Mouse (Mus musculus) adrenal gland, postnatal 14 days (tissue): ENCODE measurements around the gene Tmem231. TPM values are rescaled to one million over a fixed set of nuclear protein-coding genes. Genes with fewer than 3 reads are reported as not detected.
"Not testable (repeated sequence)": the region's sequence is repeated elsewhere in the genome, so short reads cannot be mapped to it uniquely, and the experiment has no call there.

ENCODE experiments used
- DNase-seq: peaks from one replicate; pipeline ENCODE4 v3.0.0; 2021; ENCODE audit warnings: mixed read lengths
- total RNA-seq: library from RNA; stranded (reverse); gene quantifications from 2 replicates; pipeline ENCODE4 v1.2.3, GENCODE M21; 2021

Tmem231 gene
- total RNA-seq, 1 experiment from 2014 or later = 5.5 TPM

DNA sequence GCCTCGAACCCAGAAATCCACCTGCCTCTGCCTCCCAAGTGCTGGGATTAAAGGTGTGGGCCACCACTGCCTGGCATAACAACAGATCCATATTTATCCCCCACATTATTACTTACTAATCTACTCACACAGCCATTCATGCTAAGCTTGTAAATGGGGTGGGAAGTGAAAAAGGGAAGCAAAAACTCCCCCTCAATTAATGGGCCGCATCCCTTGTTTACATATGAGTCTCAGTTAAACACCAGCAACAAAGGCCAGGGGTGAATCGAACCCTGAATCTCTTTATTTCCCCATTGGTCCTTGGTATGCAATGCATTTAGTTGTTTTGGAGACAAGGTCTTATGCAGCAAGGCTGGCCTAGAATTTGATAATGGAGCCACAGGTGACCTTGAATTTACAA, 17.2 kb upstream of the Tmem231 start:
- DNase-seq = no peak

DNA sequence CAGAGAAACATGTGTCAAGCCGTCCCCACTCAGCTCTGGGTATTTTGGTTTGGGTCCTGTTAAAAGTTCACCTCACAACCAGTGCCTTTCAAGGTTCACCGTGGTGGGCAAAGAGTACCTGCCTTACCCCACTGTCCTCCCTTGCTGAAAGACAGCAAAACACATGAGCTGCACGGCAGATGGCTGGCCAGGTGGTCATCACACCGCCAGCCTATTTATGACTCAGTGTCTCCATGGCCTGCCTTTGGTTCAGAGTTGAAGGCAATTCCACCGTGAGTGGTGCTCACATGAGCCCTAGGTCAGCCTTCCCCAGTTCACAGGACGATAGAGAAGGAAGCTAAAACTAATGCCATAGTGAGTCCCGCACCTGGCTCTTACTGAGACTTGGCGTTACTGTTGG, 14.3 kb upstream of the Tmem231 start:
- no peak for DNase-seq

DNA sequence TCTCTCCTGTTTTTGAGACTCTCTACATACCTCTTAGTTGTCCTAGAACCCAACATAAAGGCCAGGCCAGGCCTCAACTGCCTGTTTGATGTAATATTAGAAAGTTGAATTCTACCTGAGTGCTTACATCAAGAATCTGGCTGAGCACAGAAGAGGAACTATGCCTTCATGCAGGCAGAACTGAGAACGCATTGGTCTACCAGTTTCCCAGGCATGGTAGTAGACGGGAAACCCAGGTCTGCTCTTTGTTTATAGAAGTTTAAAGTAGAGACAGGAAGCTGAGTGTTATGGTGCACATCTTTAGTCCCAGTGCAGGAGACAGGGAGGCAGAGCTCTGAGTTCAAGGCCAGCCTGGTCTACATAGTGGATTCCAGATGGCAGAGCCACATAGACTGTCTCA, 13.5 kb upstream of the Tmem231 start:
- no peak for DNase-seq

DNA sequence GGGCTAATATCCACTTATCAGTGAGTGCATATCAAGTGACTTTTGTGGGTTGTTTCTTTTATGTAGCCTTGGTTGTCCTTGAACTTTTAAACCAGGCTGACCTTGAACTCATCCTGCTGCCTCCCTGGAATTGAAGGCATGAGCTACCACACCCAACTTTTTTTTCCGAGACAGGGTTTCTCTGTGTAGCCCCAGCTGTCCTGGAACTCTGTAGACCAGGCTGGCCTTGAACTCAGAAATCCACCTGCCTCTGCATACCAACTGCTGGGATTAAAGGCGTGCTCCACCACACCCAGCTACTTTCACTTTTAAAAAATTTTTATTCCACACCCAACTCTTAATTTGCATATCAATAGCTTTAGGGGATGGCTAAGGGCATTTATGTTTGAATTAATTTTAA, 9.9 kb upstream of the Tmem231 start:
- no peak for DNase-seq

DNA sequence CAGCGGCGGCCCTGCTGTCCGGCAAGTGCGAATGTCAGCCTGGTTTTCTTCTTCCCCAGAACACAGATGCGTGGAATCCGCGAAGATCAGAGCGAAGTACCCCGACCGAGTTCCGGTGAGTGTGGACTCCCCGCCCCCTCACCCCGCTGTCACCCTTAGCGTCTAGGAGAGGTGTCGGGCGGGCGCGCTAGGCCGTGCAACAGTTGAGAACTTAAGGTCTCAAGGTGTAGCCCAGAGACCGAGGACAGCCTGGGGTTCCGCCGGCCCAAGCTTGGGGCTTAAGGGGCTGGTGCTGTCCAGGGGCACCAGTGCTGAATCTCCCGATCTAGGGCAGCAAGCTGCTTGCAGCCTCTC, 7.4 kb upstream of the Tmem231 start:
- DNase-seq = peak; percentile 74

DNA sequence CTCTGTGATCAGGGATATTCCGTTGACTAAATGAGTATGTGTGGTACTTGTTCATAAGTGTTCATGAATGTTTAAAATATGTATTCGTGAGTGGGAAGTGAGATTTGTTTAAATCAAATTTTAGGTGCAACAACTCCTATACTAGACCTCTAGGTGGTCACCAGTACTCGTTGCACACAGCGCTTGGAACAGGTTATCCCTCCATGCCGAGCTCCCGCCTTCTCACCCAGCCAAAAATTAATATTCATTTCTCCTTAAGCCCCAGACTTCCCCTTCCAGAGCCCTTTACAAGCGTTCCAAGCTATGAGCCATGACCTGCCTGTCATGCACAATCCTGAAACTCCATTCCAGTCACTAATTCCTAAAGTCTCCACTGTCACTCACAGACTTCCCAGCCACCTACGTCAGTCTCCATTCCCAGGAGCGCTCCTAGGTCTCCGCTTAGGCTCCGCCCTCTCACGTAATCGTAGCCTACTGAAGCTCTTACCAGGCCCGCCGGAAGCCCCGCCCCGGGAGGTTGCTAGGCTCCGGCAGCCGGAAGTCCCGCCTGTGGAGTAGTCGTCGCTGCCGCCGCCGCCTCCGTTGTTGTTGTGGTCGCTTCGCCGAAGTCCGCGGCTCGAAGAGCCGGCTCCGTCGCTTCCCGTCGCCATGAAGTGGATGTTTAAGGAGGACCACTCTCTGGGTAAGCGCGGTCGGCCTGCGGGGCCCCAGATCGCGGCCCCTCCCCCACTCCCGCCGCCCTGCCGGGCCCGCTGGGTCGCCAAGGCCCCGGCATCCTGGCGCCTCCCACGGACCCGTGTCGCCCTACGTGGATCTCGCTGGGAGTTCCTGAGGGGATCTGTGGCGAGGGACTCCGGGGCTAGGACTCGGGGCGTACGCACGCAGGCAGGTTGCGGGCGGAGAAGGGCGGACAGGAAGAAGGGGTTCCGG, 6.8 kb upstream of the Tmem231 start, which contains the start of gene Gabarapl2:
Gene Gabarapl2, plus strand, starts transcription at position 533 of the 930 bp plus-strand sequence.
- peak; percentile 98 for DNase-seq

DNA sequence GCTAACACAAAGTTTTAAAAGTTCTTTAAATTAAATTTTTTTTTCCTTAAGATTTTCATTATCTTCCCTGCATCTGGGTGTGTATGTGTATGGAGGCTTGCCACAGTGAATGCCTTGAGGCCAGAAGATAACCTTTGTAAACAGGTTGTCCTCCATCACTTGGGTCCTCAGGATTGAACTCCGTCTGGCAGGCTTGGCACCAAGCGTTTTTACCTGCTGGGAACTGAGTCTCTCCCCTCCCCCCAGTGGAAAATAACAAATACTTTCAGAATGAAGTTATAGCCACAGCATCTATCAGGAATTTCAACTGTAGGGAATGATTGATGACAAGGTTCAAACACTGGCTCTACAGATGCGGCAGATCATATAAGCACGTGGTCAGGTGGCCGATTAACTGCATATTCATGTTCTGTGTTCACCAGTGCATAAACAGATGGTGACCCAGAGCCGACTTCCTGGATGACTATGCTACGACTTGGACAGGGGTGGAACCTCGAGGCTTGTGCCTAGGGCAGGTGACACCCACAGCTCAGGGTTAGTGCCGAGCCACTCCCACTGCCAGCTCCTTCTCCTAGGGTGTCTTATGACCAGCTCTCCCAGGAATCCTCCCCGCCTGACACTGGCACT, 5.9 kb upstream of the Tmem231 start:
- peak; percentile 71 for DNase-seq

DNA sequence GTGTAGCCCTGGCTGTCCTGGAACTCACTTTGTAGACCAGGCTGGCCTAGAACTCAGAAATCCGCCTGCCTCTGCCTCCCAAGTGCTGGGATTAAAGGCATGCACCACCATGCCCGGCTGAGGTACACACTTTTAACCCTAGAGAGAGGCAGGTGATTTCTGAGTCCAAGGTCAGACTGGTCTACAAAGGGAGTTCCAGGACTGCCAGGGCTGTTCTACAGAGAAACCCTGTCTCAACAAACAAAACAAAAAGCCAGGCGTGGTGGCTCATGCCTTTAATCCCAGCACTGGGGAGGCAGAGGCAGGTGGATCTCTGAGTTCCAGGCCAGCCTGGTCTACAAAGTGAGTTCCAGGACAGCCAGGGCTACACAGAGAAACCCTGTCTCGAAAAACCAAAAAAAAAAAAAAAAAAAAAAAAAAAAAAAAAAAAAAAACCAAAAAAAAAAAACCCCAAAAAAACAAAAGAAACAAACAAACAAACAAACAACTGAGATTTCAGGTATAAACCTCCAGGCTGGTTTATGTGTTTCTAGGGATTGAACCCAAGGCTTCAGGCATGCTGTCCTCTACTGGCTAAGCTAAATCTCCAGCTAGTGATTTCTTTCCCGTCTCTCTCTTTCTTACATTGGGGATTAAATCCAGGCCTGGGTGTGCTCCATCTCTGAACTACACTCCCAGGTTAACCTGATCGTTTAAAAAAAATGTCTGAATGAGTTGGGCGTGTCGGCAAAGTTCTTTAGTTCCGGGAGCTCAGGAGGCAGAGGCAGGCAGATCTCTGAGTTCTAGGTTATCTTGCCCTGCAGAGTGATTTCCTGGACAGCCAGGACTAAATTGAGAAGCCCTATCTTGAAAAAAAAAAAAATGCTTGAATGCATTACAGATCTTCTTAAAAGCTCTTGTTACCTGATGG, 4.7 kb upstream of the Tmem231 start:
- not testable (repeated sequence) for DNase-seq

DNA sequence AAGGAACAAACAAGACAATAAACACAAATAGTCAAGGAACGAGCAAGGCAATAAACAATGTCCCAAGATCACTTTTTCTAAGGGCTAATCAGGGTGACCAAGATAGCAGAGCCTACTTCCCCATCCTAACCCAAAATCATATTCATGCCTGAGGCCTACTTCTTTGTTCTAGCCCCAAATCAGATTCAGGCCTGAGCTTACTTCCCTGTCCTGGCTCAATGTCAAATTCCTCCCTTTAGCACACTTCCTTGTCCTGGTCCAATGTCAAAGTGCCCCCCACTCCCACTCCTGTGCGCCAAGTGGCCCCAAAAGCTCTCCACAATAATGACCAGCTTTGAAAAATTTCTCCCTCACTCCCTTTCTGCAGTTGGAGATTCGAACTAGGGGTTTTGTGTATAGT, 3.5 kb upstream of the Tmem231 start:
- no peak for DNase-seq

DNA sequence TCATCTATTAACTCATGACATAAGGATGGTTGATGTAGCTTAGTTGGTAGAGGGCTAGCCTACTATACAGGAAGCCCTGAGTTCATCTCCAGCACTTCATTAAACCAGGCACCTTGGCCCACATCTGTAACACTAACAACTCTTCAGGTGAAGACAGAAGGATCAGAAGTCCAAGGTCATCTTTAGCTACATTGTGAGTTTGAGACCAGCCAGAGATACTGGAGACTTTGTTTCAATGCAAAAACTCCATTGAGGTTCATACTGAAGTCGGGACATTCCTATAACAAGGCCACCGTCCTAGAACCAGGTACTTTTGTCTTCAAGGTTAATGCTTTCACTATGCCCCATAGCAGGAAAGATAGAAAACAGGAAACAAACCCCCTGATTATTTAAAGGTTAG, 520 bp upstream of the Tmem231 start:
- no peak for DNase-seq

DNA sequence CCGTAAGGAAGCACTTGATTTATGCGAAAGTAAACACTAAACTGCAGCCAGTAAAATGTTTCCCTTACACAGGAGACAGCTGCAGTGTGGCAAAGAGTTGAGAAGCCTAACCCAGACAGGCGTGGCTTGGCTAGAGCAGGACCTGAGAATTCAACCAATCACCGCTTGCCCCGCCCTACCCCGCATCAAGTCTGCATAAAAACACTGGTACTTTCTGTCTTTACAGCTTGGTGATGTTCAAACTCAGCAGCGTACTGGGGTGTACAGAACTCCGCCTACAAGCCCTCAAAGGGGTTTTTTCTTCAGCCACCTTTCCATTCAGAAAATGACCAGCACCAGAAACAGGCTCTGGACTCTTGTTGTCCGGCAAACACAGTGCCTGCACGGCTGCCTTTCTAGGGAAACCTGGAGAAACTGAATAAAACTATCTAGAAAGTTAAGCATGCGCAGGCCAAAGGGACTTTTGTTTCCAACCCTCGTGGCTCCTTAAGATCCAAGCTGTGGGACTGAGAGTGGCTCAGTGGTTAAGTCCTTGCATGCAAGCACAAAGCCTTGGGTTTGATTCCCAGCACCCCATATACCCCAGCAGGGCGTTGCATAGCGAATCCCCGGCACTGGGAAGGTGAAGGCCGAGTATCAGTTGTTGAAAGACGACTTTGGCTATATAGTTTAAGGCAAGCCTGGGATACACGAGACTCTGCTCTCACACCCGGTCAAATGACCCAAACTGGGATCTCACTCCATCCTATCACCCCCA, 923 bp downstream of the Tmem231 start:
- peak; percentile 75 for DNase-seq

DNA sequence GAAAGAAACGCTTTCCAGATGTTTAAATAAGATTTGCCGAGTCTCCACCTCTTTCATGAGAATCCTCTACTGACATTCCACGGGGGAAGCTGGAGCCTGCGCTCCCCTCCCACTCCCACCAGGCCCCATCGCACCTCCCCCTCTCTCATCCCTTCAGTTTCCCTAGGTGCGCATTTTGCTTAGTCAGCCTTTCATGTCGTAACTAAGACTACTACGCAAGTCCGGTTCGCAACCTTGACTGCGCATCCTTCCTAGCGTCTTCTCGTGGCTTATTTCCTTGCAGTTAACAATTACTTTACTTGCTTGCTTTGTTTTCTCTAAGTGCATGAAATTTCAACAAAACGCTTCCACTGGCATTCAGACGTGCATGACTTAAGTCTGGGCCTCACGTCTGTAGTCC, 2.0 kb downstream of the Tmem231 start:
- DNase-seq = no peak

DNA sequence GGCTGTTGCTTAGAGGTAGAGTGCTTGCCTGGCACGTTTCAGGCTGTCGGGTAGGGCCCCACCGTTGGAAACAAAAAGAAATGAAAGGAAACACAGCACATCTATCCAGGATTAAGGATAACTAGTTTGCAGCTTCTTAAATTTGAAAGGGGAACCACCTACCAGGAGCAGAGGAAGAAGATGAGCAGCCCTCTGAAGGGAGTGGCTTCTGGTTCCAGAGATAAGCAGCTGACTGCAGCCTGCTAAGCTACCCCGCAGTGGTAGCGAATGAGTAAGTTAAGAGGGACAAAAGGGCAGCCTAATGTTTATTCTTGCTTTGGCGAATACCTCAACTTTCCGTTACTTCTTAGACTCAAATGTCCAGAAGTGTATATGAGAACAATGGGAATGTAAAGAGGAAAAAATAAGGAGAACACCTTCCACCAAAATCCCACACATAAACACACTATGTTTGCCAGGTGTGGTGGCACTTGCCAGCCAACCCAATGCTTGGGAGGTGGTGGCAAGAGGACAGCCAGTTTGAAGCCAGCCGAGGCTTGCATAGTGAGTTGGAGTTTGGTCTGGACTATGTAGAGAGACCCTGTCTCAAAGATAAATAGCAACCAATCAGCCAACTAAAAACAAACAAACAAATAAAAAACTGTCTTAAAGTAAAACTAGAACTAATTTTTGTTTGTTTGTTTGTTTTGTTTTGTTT, 3.9 kb downstream of the Tmem231 start:
- DNase-seq = no peak

DNA sequence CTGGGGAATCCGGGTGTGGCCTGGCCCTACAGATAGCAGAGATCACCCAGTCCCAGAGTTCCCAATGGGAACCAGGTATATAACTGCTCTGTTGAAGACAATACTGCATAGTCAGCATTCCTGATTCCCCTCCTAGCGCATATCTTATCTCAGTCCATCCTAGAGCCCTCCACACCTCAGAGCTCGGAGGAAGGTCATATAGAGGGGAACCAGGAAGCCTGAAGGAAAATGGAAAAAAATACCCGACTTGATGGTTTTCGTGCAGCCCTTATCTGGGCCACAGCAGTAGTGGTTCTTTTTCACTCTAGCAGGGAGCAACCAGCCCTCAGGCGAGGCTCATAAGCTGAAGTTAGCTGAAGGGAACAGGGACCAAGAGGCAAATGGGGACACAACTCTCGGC, 8.7 kb downstream of the Tmem231 start:
- DNase-seq = no peak

DNA sequence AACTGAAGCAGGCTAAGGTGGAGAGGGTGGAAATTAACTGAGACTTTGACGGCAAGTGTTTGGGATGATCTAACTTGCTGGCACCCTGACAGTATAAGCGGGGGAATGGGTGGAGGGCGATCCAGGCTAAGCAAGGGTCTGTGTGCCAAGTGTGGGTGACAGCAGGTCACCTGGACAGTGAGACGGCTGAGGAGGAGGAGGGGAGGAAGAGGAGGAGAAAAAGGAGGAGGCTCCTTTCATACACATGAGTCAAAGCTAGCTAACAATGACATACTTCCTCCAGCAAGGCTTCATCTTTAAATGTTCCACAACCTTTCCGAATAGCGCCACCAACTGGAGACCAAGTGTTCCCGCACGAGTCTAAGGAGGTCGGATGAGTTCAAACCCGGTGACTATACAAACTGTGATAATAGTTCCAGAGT, 10.3 kb downstream of the Tmem231 start:
- DNase-seq = peak; percentile 76

DNA sequence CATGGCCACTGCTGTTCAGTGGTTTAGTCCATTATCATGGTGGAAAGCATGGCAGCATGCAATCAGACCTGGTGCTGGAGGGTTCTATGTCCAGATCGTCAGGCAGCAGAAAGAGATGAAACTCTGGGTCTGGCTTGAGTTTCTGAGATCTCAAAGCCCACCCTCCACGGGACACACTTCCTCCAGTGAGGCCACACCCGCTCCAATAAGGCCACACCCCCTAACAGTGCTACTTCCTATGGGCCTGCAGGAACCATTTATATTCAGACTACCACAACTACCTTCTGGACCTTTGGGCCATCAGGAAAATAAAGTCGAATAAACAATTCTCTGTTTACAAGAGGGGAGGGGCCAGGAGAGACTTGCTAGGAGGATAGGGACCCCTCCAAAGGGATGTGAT, 12.7 kb downstream of the Tmem231 start:
- no peak for DNase-seq

DNA sequence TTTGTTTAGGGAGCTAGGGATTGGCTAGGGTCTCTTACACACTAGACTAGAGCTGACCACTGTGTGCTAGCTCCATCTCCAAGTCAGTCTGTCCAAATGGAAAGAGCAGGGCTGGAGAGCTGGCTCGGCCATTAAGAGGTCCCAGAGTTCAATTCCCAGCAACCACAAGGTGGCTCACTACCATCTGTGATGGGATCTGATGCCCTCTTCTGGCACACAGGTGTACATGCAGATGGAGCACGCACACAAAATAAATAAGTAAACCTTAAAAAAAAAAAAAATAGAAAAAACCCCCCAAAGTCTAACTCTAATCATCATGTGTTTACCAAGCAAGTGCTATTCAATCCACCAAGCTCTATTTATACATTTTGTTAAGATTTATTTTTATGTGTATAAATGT, 14.0 kb downstream of the Tmem231 start:
- DNase-seq = no peak

DNA sequence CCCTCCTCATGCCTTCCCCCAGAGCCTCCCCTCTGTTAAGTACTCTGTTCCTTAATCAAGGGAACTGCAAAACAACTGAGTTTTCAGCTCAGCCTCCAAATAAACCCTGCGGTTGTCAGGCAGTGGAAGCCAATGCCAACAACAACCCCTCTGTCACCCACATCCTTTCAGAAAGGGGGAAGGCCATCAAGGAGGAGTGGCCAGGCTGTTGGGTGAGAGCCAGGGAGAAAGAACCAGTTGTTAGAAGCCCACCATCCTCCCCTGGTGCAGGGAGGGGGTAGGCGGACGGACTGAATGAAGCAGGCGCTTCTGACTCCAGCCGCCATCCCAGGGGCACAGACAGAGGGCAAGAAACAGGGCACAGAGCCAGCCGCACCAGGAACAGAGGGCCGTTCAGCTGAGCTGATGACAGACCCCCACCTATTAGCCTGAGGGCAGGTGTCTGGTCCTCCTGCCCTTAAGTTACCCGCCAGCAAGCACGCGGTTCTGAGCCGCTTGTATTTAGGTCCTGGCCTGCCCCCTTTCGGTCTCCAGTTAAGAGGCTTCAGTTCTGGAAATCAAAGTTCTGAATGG, 20.7 kb downstream of the Tmem231 start:
- DNase-seq = peak; percentile 32

DNA sequence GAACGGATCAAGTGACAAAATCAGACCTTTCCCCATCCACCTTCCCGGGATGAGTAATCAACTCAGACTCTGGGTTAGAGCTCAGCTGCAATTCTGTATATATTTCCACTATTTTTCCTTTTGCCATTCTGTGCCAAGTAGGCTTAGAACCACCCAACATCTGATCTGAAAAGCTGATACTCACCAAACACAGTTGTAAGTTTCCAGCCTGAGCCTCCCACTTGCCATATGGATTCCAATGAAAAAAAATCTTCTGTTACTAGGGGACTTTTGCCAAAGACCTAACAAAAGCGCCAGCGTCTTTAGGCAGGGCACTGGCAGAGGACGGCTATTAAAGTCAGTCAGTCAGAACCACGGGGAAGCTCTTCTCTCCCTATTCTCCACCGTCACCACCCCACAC, 22.1 kb downstream of the Tmem231 start:
- DNase-seq = no peak

DNA sequence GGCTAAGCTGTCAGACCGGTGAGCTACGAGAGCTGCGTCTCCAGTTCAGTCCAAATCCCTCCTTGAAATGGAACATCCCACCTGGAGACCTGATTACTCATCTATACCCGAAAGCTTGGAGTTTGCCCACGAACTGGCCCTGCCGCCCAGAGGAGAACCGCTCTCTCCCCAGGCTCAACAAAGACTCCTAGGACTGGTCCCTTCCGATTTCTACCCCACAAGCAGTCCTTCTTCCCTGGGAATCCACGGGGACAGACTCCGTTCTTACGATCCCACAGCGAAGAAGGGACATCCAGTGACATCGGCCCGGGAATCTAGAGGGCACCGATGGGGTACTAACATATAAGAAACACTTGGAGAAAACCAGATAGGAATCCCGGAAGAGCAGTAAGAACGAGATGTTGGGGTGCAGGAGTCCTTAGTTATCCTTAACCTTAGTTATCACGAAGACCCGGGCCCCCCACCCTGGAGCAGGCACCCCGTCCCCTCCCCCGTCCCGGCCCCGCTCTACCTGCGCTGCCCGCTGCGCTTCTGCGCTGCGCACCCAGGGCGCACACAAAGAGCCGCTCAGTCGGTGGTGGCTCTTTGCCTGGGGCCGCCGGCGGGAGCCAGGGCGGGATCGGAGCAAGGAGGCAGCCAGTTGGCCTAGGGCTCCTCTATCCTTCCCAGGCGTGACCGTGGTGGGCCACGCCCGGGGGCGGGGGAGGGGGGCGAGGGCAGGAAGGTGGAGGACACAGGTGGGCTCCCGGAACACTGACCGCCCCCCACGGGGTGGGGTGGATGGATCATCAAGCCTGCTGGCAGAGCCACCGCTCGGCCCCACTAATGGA, 23.8 kb downstream of the Tmem231 start, which contains the start of gene Chst5:
Gene Chst5, minus strand, starts transcription at position 827 of the 830 bp plus-strand sequence.
- DNase-seq = no peak
